Mouse (Mus musculus) hindbrain, embryonic 14.5 days (tissue): ENCODE data around the gene Lrrc7. TPM values are rescaled to one million over a fixed set of nuclear protein-coding genes. Genes with fewer than 3 reads are reported as not detected.

ENCODE experiments used
- ATAC-seq: fragments of 200-750 bp; cut with Nextera tagmentation; 2 replicates; pipeline ENCODE4 v1.8.0; 2017; ENCODE audit warnings: moderate number of reproducible peaks, mild to moderate bottlenecking, moderate TSS enrichment, moderate library complexity; ENCODE audit not compliant: low FRiP score
- DNase-seq: peaks from one replicate; pipeline ENCODE4 v3.0.0-alpha.2; 2015; ENCODE audit warnings: low spot score
- H3K27ac ChIP-seq: fragments of 300-500 bp; sonication (generic); 2 replicates; pipeline ENCODE4 v1.5.1; 2014; ENCODE audit warnings: mild to moderate bottlenecking, moderate library complexity
- H3K27me3 ChIP-seq: fragments of 300-500 bp; sonication (generic); 2 replicates; pipeline ENCODE4 v1.6.1; 2014; ENCODE audit warnings: mild to moderate bottlenecking, low read length, mixed read lengths; ENCODE audit not compliant: control insufficient read depth, insufficient read depth
- H3K36me3 ChIP-seq: fragments of 300-500 bp; sonication (generic); replicated peaks from 2 replicates; pipeline ENCODE4 v1.6.1; 2014; ENCODE audit not compliant: control insufficient read depth, insufficient read depth
- H3K4me1 ChIP-seq: fragments of 300-500 bp; sonication (generic); replicated peaks from 2 replicates; pipeline ENCODE4 v1.6.1; 2014; ENCODE audit warnings: antibody characterized with exemption, low read length, mixed read lengths; ENCODE audit not compliant: control insufficient read depth, insufficient read depth
- H3K4me2 ChIP-seq: fragments of 300-500 bp; sonication (generic); replicated peaks from 2 replicates; pipeline ENCODE4 v1.6.1; 2014; ENCODE audit warnings: mild to moderate bottlenecking, moderate library complexity
- H3K4me3 ChIP-seq: fragments of 300-500 bp; sonication (generic); replicated peaks from 2 replicates; pipeline ENCODE4 v1.5.1; 2014; ENCODE audit warnings: mild to moderate bottlenecking, low read length
- H3K9ac ChIP-seq: fragments of 300-500 bp; sonication (generic); 2 replicates; pipeline ENCODE4 v1.6.1; 2014
- H3K9me3 ChIP-seq: fragments of 300-500 bp; sonication (generic); 2 replicates; pipeline ENCODE4 v1.6.1; 2016; ENCODE audit warnings: low read length; ENCODE audit not compliant: control insufficient read depth
- WGBS: fragments of 180-500 bp; shearing (Covaris S2); extraction: QIAGEN DNeasy Blood & Tissue Kit; methylation state at CpG from one replicate; pipeline ENCODE4 v1.1.7; 2014; 5-methylcytosine and 5-hydroxymethylcytosine counted together
- polyA plus RNA-seq: library from polyadenylated mRNA; unstranded; fragments of >200 nt; fragmentation: Nextera tagmentation; extraction: Ambion mirVana; gene quantifications from 2 replicates; pipeline ENCODE4 v1.2.1, GENCODE M21; 2014

Gene Lrrc7
- polyA plus RNA-seq, 1 experiment from 2014 or later, result 15.8 TPM

DNA sequence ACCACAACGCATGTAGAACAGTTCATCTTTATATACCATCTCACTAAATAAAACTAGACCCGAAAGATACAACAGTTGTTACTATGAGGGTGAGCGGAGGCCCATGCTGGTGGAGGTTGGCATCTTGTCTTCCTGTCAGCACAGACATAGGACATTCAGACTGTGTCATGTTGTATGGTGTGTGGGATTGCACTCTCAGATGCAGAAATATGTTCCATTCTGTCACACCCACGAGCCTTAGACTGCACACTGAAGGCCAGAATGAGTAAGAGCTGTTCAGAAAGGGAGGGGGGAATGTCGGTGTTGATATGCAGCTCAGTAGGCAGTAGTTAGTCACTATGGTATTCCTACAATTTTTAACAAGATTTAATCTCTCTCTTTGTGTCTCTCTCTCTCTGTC lies 9.9 kb downstream of the Lrrc7 start:
- H3K9me3 ChIP-seq, result no peaks in the 10 kb centered on the region
- H3K4me1 ChIP-seq, result 0 out of 2 replicates have a peak, but pooled peaks cover 4% of the 10 kb centered on the region
- H3K4me3 ChIP-seq, result no peak overlapping the region
- DNase-seq, result no peak
- no peaks in the 10 kb centered on the region for H3K36me3 ChIP-seq
- no peak overlapping the region for H3K9ac ChIP-seq
- WGBS, result 91% methylated on average over 5 of the region's 5 CpGs
- no peaks in the 10 kb centered on the region for H3K27me3 ChIP-seq
- H3K4me2 ChIP-seq, result no peak overlapping the region
- no peak for ATAC-seq
- no peak overlapping the region for H3K27ac ChIP-seq

DNA sequence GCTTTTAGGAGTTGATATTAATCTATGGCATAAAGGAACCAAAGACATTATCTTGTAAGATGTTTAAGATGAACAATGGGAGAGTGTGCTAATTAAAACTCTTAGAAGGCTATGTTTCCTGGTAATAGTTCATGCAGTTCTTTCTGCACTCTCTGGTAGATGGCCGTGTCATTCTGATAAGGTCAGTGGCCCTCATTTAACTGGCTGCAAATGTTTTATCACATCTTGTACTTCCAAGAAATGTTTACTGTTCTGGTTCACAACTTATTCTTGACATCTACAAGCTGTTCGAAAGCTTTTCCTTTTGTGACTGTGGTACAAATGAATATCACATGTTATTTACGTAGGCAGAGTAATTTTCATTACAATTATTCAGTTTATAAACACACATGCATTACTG lies 18.5 kb downstream of the Lrrc7 start:
- Histone ChIP-seq H3K4me3 (no peak overlapping the region), H3K36me3 (no peaks in the 10 kb centered on the region), H3K4me1 (no peaks in the 10 kb centered on the region), H3K9me3 (no peaks in the 10 kb centered on the region), H3K27me3 (no peaks in the 10 kb centered on the region), H3K27ac (no peak overlapping the region), H3K4me2 (no peak overlapping the region), H3K9ac (no peak overlapping the region)
- ATAC-seq, result no peak
- 82% methylated on average over 3 of the region's 3 CpGs for WGBS
- no peak for DNase-seq

DNA sequence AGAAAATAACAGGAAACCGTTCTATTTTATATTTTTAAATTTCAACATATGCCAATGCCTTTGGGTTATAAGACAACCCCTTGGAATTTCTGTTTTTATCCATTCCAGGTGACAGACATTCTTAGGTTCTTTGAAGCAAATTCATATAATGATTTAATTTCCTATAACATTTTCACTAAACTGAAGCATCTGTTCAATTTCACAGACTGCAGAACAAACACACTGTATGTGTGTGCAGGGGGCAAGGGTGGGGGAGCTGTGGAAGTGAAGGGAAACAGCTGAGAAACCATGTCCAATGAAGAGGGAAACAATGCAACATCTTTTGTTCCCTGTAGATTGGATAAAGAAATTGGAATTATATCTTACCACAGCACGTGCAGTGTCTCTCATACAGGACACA lies 29.2 kb downstream of the Lrrc7 start:
- WGBS, result 72% methylated on average over 2 of the region's 2 CpGs
- no peaks in the 10 kb centered on the region for H3K9me3 ChIP-seq
- no peak overlapping the region for H3K9ac ChIP-seq
- ATAC-seq, result no peak
- no peaks in the 10 kb centered on the region for H3K36me3 ChIP-seq
- H3K4me1 ChIP-seq, result no peaks in the 10 kb centered on the region
- H3K4me2 ChIP-seq, result no peak overlapping the region
- H3K4me3 ChIP-seq, result no peak overlapping the region
- H3K27ac ChIP-seq, result no peak overlapping the region
- no peaks in the 10 kb centered on the region for H3K27me3 ChIP-seq
- DNase-seq, result no peak

DNA sequence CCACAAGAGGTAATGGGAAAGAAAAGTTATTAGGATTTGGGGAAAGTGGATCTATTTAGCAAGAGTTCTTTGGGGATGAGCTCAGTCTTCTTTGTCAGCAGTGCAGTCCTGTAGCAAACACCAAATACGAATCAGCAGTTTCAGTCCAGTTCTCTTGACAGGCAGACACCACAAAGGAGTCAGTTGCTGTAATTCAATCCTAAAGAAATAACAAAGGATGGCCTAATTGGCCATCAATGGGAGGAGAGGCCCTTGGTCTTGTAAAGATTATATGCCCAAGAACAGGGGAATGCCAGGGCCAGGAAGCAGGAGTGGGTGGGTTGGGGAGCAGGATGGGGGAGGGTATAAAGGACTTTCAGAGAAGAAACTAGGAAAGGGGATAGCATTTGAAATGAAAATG lies 33.5 kb downstream of the Lrrc7 start:
- Histone ChIP-seq H3K27me3 (no peaks in the 10 kb centered on the region), H3K9ac (no peak overlapping the region), H3K27ac (no peak overlapping the region), H3K9me3 (no peaks in the 10 kb centered on the region), H3K36me3 (no peaks in the 10 kb centered on the region), H3K4me2 (no peak overlapping the region), H3K4me3 (no peak overlapping the region), H3K4me1 (no peaks in the 10 kb centered on the region)
- 17% methylated on average over 1 of the region's 1 CpGs for WGBS
- ATAC-seq, result no peak
- DNase-seq, result no peak

DNA sequence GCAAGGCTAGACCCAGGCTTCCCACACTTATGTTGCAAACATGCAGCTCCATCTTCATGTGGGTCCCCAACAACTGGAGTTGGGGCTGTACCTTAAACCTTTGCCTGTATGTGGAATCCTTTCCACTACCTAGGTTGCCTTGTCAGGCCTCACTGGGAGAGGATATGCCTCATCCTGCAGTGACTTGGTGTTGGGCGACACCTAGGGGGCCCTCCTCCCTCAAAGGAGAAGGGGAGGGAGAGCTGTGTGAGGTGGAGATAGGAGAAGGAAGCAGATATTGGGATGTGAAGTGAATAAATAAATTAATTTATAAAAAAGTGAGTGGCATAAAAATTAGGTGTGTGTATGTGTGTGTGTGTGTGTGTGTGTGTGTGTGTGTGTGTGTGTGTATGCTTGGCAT lies 68.3 kb downstream of the Lrrc7 start:
- DNase-seq, result no peak
- no peaks in the 10 kb centered on the region for H3K9me3 ChIP-seq
- H3K27ac ChIP-seq, result no peak overlapping the region
- no peaks in the 10 kb centered on the region for H3K27me3 ChIP-seq
- H3K36me3 ChIP-seq, result no peaks in the 10 kb centered on the region
- no peak overlapping the region for H3K4me2 ChIP-seq
- 76% methylated on average over 1 of the region's 1 CpGs for WGBS
- H3K4me1 ChIP-seq, result no peaks in the 10 kb centered on the region
- H3K9ac ChIP-seq, result no peak overlapping the region
- ATAC-seq, result no peak
- no peak overlapping the region for H3K4me3 ChIP-seq

DNA sequence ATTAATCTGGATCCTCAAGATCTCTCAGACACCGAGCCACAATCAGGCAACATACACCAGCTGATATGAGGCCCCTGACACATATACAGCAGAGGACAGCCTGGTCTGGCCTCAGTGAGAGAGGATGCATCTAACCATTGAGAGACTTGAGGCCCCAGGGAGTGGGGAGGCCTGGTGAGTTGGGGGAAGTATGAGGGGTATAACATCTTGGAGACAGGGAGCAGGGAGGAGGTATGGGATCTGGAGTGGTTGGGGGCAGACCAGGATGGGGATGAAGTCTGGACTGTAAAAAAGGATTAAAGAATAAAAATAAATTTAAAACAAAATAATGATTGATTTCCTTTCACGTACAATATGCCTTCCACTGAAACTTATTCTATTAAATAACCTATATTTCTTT lies 82.3 kb downstream of the Lrrc7 start:
- Histone ChIP-seq H3K9me3 (no peaks in the 10 kb centered on the region), H3K4me2 (no peak overlapping the region), H3K9ac (no peak overlapping the region), H3K36me3 (no peaks in the 10 kb centered on the region), H3K27me3 (no peaks in the 10 kb centered on the region), H3K27ac (no peak overlapping the region), H3K4me1 (no peaks in the 10 kb centered on the region), H3K4me3 (no peak overlapping the region)
- ATAC-seq (no peak), DNase-seq (no peak)
- 85% methylated on average over 2 of the region's 2 CpGs for WGBS

DNA sequence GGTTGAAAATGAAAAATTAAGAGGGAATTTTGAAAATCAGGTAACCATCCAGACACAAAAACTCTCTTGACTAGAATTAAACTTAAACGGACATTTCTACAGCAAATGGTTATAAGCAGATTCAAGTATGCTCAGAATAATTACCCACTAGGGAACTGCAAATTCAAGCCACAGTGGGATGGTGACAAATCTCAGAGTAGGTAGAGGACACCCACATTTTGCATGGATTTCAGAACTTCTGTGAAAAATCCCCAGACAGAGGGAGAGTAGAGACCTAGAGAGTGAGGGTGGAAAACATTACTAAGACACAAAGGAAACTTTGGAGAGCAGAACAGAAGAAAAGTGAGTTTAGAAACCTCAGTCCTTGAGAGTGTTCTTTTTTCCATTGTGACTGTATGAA lies 161.4 kb downstream of the Lrrc7 start:
- Histone ChIP-seq H3K4me1 (no peaks in the 10 kb centered on the region), H3K4me2 (no peak overlapping the region), H3K36me3 (no peaks in the 10 kb centered on the region), H3K4me3 (no peak overlapping the region), H3K9ac (no peak overlapping the region), H3K27me3 (no peaks in the 10 kb centered on the region), H3K9me3 (no peaks in the 10 kb centered on the region), H3K27ac (no peak overlapping the region)
- no peak for DNase-seq
- 89% methylated on average over 1 of the region's 1 CpGs for WGBS
- no peak for ATAC-seq

DNA sequence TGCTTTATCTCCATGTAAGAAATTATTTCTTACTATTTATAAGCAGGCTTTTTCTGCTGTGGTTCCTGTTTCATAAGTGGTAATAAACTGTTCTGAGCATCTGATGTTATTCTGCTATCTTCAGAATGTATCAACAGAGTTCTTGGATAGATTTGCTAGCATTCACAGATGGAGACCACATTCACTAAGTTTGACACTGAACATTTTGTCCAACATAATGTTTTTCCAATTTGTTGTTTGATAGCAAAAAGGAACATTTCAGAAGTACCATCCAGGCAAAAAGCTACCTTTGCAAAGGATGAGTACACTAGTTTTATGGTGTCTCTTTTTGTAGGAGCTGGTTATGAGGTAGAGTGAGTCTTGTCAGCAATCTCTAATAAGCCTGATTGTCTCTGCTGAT lies 170.5 kb downstream of the Lrrc7 start:
- no peaks in the 10 kb centered on the region for H3K36me3 ChIP-seq
- no peak overlapping the region for H3K4me3 ChIP-seq
- no peaks in the 10 kb centered on the region for H3K9me3 ChIP-seq
- no peak for ATAC-seq
- no peaks in the 10 kb centered on the region for H3K4me1 ChIP-seq
- no peaks in the 10 kb centered on the region for H3K27me3 ChIP-seq
- no peak overlapping the region for H3K4me2 ChIP-seq
- DNase-seq, result no peak
- no peak overlapping the region for H3K9ac ChIP-seq
- no peak overlapping the region for H3K27ac ChIP-seq

DNA sequence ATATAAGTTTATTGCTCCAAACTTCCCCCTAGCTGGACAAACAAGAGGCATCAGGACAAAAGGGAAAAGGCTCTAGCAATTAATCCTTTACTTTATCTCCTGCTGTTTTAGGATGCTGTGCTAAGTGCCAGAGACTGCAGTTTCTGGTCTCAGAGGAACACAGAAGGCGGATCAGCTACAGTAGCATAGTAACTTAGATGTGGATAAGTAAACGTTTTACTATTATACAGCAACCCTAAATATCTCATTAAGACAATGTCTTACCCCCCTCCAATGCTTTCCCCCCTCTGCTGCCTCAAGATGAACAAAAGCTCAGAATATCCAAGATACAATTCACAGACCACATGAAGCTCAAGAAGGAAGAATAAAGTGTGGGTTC lies 174.0 kb downstream of the Lrrc7 start:
- H3K4me1 ChIP-seq, result no peaks in the 10 kb centered on the region
- no peaks in the 10 kb centered on the region for H3K27me3 ChIP-seq
- ATAC-seq (no peak), DNase-seq (no peak)
- H3K4me3 ChIP-seq, result no peak overlapping the region
- no peak overlapping the region for H3K27ac ChIP-seq
- H3K4me2 ChIP-seq, result no peak overlapping the region
- H3K9ac ChIP-seq, result no peak overlapping the region
- H3K9me3 ChIP-seq, result no peaks in the 10 kb centered on the region
- no peaks in the 10 kb centered on the region for H3K36me3 ChIP-seq
- WGBS, result 46% methylated on average over 2 of the region's 2 CpGs

DNA sequence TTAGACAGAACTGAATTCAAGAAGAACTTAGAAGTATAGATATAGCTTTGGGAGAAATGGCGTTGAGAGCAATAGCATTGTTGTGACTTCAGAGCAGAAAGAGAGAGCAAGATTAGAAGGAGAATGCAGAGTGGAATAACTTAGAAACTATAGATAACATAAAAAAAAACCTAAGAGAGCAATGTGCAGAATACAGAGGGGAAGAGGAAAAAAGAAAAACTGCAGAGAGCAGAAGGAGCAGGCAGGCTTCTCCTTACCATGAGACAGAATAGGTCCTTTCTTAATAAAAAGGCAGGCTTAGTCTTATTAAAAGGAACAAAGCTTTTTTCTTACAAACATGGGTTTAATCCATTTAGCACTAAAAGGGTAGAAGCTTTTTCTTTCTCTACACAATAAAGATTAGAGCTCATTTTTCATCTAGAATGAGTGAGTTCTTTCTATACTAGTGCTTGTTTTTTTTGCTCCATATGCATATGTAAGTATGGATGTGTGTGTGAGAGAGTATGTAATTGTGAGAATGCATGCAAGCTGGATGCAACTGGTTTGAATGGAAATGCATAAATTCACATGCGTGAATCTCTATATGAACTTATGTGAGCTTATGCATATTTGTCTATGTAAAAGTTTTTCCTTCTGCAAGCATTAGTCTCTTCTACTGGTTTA lies 174.5 kb downstream of the Lrrc7 start:
- Histone ChIP-seq H3K27ac (no peak overlapping the region), H3K9me3 (no peaks in the 10 kb centered on the region), H3K4me1 (no peaks in the 10 kb centered on the region), H3K4me2 (no peak overlapping the region), H3K4me3 (no peak overlapping the region), H3K27me3 (no peaks in the 10 kb centered on the region), H3K36me3 (no peaks in the 10 kb centered on the region), H3K9ac (no peak overlapping the region)
- 77% methylated on average over 2 of the region's 2 CpGs for WGBS
- no peak for DNase-seq
- no peak for ATAC-seq
